Mouse (Mus musculus): ENCODE data around the gene Elof1.

DNA sequence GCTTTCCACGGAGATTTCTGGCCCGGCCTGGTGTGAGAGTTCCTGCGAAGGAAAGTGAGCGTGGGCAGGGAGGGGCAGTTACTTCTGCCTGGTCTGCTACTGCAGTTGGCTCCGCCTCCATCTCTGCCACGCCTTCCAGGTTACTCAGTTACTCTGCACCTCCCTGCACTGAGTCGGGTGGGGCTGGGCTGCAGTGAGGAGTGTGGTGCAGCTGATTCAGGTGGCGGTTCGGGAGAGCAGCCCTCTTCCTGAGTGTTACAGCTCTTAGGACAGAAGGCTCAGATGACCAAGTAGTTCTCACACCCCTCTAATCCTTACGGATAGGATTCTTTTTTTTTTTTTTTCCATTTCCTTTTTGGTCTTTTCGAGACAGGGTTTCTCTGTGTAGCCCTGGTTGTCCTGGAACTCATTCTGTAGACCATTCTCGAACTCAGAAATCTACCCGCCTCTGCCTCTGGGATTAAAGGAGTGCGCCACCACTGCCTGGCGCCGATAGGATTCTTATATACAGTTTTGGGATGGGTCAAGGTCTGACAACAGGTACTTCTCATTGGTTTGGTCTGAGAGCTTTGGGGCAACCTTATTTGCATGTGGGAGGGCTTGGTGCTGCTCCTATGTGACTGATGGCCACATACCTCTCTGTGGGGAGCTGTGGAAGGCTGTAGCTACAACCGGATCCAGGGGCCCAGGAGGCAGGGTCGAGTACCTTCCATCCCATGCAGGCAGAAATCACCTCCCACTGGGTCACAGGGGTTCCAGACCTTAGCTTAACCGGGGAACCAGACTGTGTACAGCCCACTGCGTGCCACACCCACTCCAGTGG is 32.7 kb upstream of the Elof1 start:
- TF ChIP-seq CTCF (IDR thresholded peaks at IDR 0.05; ENCODE audit: low read depth, low read length) (no peak), GATA1 (IDR thresholded peaks at IDR 0.05; ENCODE audit: borderline replicate concordance, low read length) (no peak), POLR2AphosphoS5 (IDR thresholded peaks at IDR 0.05; ENCODE audit: insufficient replicate concordance, low read depth, low read length) (no peak)

Measured in G1E (cell line).